Mouse (Mus musculus) megakaryocyte, adult 5-6 weeks (primary cell): ENCODE data around the gene Emx2. TPM values are rescaled to one million over a fixed set of nuclear protein-coding genes. Genes with fewer than 3 reads are reported as not detected.

Source experiments
- ATAC-seq: 2 replicates; pipeline ENCODE4 v1.8.0; 2016; ENCODE audit warnings: mild to moderate bottlenecking, inconsistent platforms; ENCODE audit not compliant: poor library complexity, severe bottlenecking
- total RNA-seq, 2 experiments: library from RNA; stranded (forward) in 1 of 2; stranded (reverse) in 1 of 2; fragments of 153-499, 151-499 nt in 1 of 2; fragments of 221-1000, 200-1000 nt in 1 of 2; gene quantifications; 2 replicates each; pipeline versions ENCODE4 v1.2.3 to v1.2.4; 2015 to 2017

The Emx2 gene
- total RNA-seq, 2 experiments from 2014 or later: not detected

GRCm38 (mm10) chr19:59461481-59462421 lies 3.6 kb downstream of the Emx2 start:
- ATAC-seq: no peak

GRCm38 (mm10) chr19:59462459-59463292 lies 4.5 kb downstream of the Emx2 start:
- no peak for ATAC-seq

GRCm38 (mm10) chr19:59463842-59464443 lies 5.8 kb downstream of the Emx2 start:
- no peak for ATAC-seq

GRCm38 (mm10) chr19:59465281-59465680 lies 7.1 kb downstream of the Emx2 start:
- ATAC-seq: no peak

GRCm38 (mm10) chr19:59465751-59466410 lies 7.7 kb downstream of the Emx2 start:
- ATAC-seq: no peak

- ATAC-seq: no peak
Measured at GRCm38 (mm10) chr19:59466417-59466937, 8.3 kb downstream of the Emx2 start.

- ATAC-seq: no peak
Measured at GRCm38 (mm10) chr19:59467016-59467412, 8.8 kb downstream of the Emx2 start.

GRCm38 (mm10) chr19:59467413-59468064 lies 9.4 kb downstream of the Emx2 start:
- no peak for ATAC-seq

- ATAC-seq: no peak
Measured at GRCm38 (mm10) chr19:59468065-59468810, 10.1 kb downstream of the Emx2 start.

GRCm38 (mm10) chr19:59469035-59469949 lies 11.1 kb downstream of the Emx2 start:
- ATAC-seq: no peak

GRCm38 (mm10) chr19:59470074-59470630 lies 12.0 kb downstream of the Emx2 start:
- no peak for ATAC-seq

GRCm38 (mm10) chr19:59470913-59471312 lies 12.7 kb downstream of the Emx2 start:
- ATAC-seq: no peak

- ATAC-seq: no peak
Measured at GRCm38 (mm10) chr19:59472844-59473243, 14.7 kb downstream of the Emx2 start.

GRCm38 (mm10) chr19:59479912-59480311 lies 21.7 kb downstream of the Emx2 start:
- ATAC-seq: no peak

- ATAC-seq: no peak
Measured at GRCm38 (mm10) chr19:59480563-59480962, 22.4 kb downstream of the Emx2 start.

GRCm38 (mm10) chr19:59492258-59492657 lies 34.1 kb downstream of the Emx2 start:
- no peak for ATAC-seq

- no peak for ATAC-seq
Measured at GRCm38 (mm10) chr19:59496832-59497231, 38.7 kb downstream of the Emx2 start.

GRCm38 (mm10) chr19:59508896-59509295 lies 50.7 kb downstream of the Emx2 start:
- no peak for ATAC-seq
